Mouse (Mus musculus) layer of hippocampus, adult 11-12 months (tissue): Measurements from ENCODE around the gene Osbpl2.

Experiments
- DNase-seq: peaks from one replicate; pipeline ENCODE4 v3.0.0; 2022; ENCODE audit warnings: low spot score

Osbpl2 gene

GRCm38 (mm10) chr2:180104659-180105377 lies 14.3 kb upstream of the Osbpl2 start:
- no peak for DNase-seq

GRCm38 (mm10) chr2:180105441-180106190 lies 13.5 kb upstream of the Osbpl2 start:
- no peak for DNase-seq

GRCm38 (mm10) chr2:180107081-180107480 lies 12.0 kb upstream of the Osbpl2 start:
- no peak for DNase-seq

GRCm38 (mm10) chr2:180108285-180108684 lies 10.8 kb upstream of the Osbpl2 start:
- no peak for DNase-seq

- peak; percentile 71 for DNase-seq
Measured at GRCm38 (mm10) chr2:180113909-180114890, 4.9 kb upstream of the Osbpl2 start.

- no peak for DNase-seq
Measured at GRCm38 (mm10) chr2:180115279-180115678, 3.8 kb upstream of the Osbpl2 start.

- no peak for DNase-seq
Measured at GRCm38 (mm10) chr2:180116081-180116493, 3.0 kb upstream of the Osbpl2 start.

GRCm38 (mm10) chr2:180116741-180117484 lies 2.2 kb upstream of the Osbpl2 start:
- no peak for DNase-seq

GRCm38 (mm10) chr2:180117485-180118194 lies 1.5 kb upstream of the Osbpl2 start:
- no peak for DNase-seq

- no peak for DNase-seq
Measured at GRCm38 (mm10) chr2:180119439-180120291, 559 bp downstream of the Osbpl2 start.

GRCm38 (mm10) chr2:180120292-180120761 lies 1.2 kb downstream of the Osbpl2 start:
- DNase-seq, result no peak

- DNase-seq, result no peak
Measured at GRCm38 (mm10) chr2:180124192-180124591, 5.1 kb downstream of the Osbpl2 start.

- DNase-seq, result no peak
Measured at GRCm38 (mm10) chr2:180126195-180126594, 7.1 kb downstream of the Osbpl2 start.

GRCm38 (mm10) chr2:180127675-180128074 lies 8.6 kb downstream of the Osbpl2 start:
- no peak for DNase-seq

GRCm38 (mm10) chr2:180133231-180133630 lies 14.1 kb downstream of the Osbpl2 start:
- no peak for DNase-seq

- no peak for DNase-seq
Measured at GRCm38 (mm10) chr2:180133911-180134310, 14.8 kb downstream of the Osbpl2 start.

- DNase-seq, result no peak
Measured at GRCm38 (mm10) chr2:180135414-180135813, 16.3 kb downstream of the Osbpl2 start.

GRCm38 (mm10) chr2:180146091-180146490 lies 27.0 kb downstream of the Osbpl2 start:
- DNase-seq, result no peak

- DNase-seq, result no peak
Measured at GRCm38 (mm10) chr2:180147379-180147778, 28.3 kb downstream of the Osbpl2 start.

- DNase-seq, result no peak
Measured at GRCm38 (mm10) chr2:180148551-180148950, 29.4 kb downstream of the Osbpl2 start.
